Mouse (Mus musculus) mouse embryonic stem cell (cell line): Measurements from ENCODE around the gene Grn.

Experiments used
- in situ Hi-C, 2 experiments: fragments of 300-500 bp; cut with MboI; formaldehyde crosslinking; loops; 1 replicate in 1 of 2; 3 replicates in 1 of 2; pipeline ENCODE4 v1.14.3; 2019 to 2020; ENCODE audit warnings: low sequenced_read_pairs in 2 of 2, low pct_unique_long_range_greater_than_20kb in 1 of 2, mixed read lengths in 1 of 2; ENCODE audit not compliant: unreplicated experiment in 1 of 2

The Grn gene

GRCm38 (mm10) chr11:102413059-102413458 is 17.1 kb upstream of the Grn start:
- in situ Hi-C loops = loop anchor here (5.0 kb wide), 2 partner anchors 111 to 121 kb away; no protein-coding TSS in a partner anchor

- in situ Hi-C loops = no loop called here
Measured at GRCm38 (mm10) chr11:102415034-102415802, 14.9 kb upstream of the Grn start.

GRCm38 (mm10) chr11:102417160-102417559 is 13.0 kb upstream of the Grn start:
- in situ Hi-C loops = no loop called here

GRCm38 (mm10) chr11:102418887-102419286 is 11.2 kb upstream of the Grn start:
- in situ Hi-C loops = no loop called here

GRCm38 (mm10) chr11:102421559-102421958 is 8.6 kb upstream of the Grn start:
- in situ Hi-C loops = no loop called here

GRCm38 (mm10) chr11:102424666-102425065 is 5.4 kb upstream of the Grn start:
- in situ Hi-C loops = no loop called here

- in situ Hi-C loops = no loop called here
Measured at GRCm38 (mm10) chr11:102425555-102426316, 4.4 kb upstream of the Grn start.

- in situ Hi-C loops = no loop called here
Measured at GRCm38 (mm10) chr11:102428981-102429540, 1.1 kb upstream of the Grn start.

- in situ Hi-C loops = no loop called here
Measured at GRCm38 (mm10) chr11:102429551-102429950, 564 bp upstream of the Grn start.

- in situ Hi-C loops = loop anchor here (5.0 to 10.0 kb wide), 2 partner anchors 134 to 136 kb away; partner anchors contain the start of gene Atxn7l3 (in 2 of the 2)
Measured at GRCm38 (mm10) chr11:102431018-102431645, 1.0 kb downstream of the Grn start.

GRCm38 (mm10) chr11:102431728-102432114 is 1.6 kb downstream of the Grn start:
- in situ Hi-C loops = loop anchor here (5.0 to 10.0 kb wide), 2 partner anchors 134 to 137 kb away; partner anchors contain the start of gene Atxn7l3 (in 2 of the 2)

GRCm38 (mm10) chr11:102432115-102432843 is 2.2 kb downstream of the Grn start:
- in situ Hi-C loops = loop anchor here (5.0 to 10.0 kb wide), 2 partner anchors 135 to 137 kb away; partner anchors contain the start of gene Atxn7l3 (in 2 of the 2)

- in situ Hi-C loops = loop anchor here (5.0 to 10.0 kb wide), 2 partner anchors 136 to 138 kb away; partner anchors contain the start of gene Atxn7l3 (in 2 of the 2)
Measured at GRCm38 (mm10) chr11:102432896-102433295, 2.8 kb downstream of the Grn start.

- in situ Hi-C loops = loop anchor here (5.0 to 10.0 kb wide), 2 partner anchors 137 to 139 kb away; partner anchors contain the start of gene Atxn7l3 (in 2 of the 2)
Measured at GRCm38 (mm10) chr11:102433866-102434265, 3.8 kb downstream of the Grn start.

GRCm38 (mm10) chr11:102434406-102434805 is 4.3 kb downstream of the Grn start:
- in situ Hi-C loops = loop anchor here (5.0 to 10.0 kb wide), 2 partner anchors 137 to 140 kb away; partner anchors contain the start of gene Atxn7l3 (in 2 of the 2)

- in situ Hi-C loops = loop anchor here (5.0 to 10.0 kb wide), 2 partner anchors 138 to 140 kb away; partner anchors contain the start of gene Atxn7l3 (in 2 of the 2)
Measured at GRCm38 (mm10) chr11:102434816-102435705, 4.9 kb downstream of the Grn start.
